Mouse (Mus musculus) ES-Bruce4 (cell line): Measurements from ENCODE around the gene Cacng2. TPM values are rescaled to one million over a fixed set of nuclear protein-coding genes. Genes with fewer than 3 reads are reported as not detected.

Experiments used
- H3K27ac ChIP-seq: 2 replicates; pipeline ENCODE4 v1.5.1; 2012; ENCODE audit warnings: low read length, inconsistent platforms; ENCODE audit not compliant: insufficient read depth
- H3K27me3 ChIP-seq: 2 replicates; pipeline ENCODE4 v1.6.1; 2012; ENCODE audit warnings: mild to moderate bottlenecking, low read length, inconsistent platforms; ENCODE audit not compliant: control insufficient read depth, poor library complexity, insufficient read depth, severe bottlenecking
- H3K36me3 ChIP-seq: 2 replicates; pipeline ENCODE4 v1.6.1; 2012; ENCODE audit warnings: inconsistent platforms, mild to moderate bottlenecking, low read length, moderate library complexity; ENCODE audit not compliant: control insufficient read depth, poor library complexity, insufficient read depth, severe bottlenecking
- H3K4me1 ChIP-seq: one replicate; pipeline ENCODE4 v1.8.1; 2011; ENCODE audit warnings: low read length; ENCODE audit not compliant: control insufficient read depth, insufficient read depth
- H3K4me3 ChIP-seq: 2 replicates; pipeline ENCODE4 v1.5.1; 2011; ENCODE audit warnings: low read depth, mild to moderate bottlenecking, low read length
- H3K9ac ChIP-seq: 2 replicates; pipeline ENCODE4 v1.6.1; 2012; ENCODE audit warnings: low read depth, mild to moderate bottlenecking, inconsistent platforms; ENCODE audit not compliant: poor library complexity, severe bottlenecking
- H3K9me3 ChIP-seq: replicated peaks from 2 replicates; pipeline ENCODE4 v1.6.1; 2012; ENCODE audit warnings: mild to moderate bottlenecking, low read length, inconsistent platforms; ENCODE audit not compliant: control insufficient read depth, poor library complexity, insufficient read depth, severe bottlenecking
- CTCF ChIP-seq: IDR thresholded peaks from one replicate; pipeline ENCODE4 v1.8.1; 2011; ENCODE audit warnings: low read depth, low read length
- EP300 ChIP-seq: IDR thresholded peaks from 2 replicates; pipeline ENCODE4 v1.6.1; 2011; ENCODE audit warnings: low read depth, low read length; ENCODE audit not compliant: insufficient read depth
- POLR2A ChIP-seq: IDR thresholded peaks from one replicate; pipeline ENCODE4 v1.8.1; 2011; ENCODE audit warnings: low read length; ENCODE audit not compliant: insufficient read depth
- polyA plus RNA-seq: library from polyadenylated mRNA; stranded (reverse); fragments of >200 nt; gene quantifications from 2 replicates; pipeline ENCODE4 v1.2.4, GENCODE M21; 2011; ENCODE audit warnings: low read depth; ENCODE audit not compliant: missing spikeins, insufficient read depth, insufficient read length

The Cacng2 gene
- polyA plus RNA-seq, 1 experiment = not detected

- H3K9ac ChIP-seq = no peak overlapping the region
- no peaks in the 10 kb centered on the region for H3K36me3 ChIP-seq
- no peaks in the 10 kb centered on the region for H3K27me3 ChIP-seq
- H3K27ac ChIP-seq = no peak overlapping the region
- no peak overlapping the region for H3K4me3 ChIP-seq
- H3K4me1 ChIP-seq = peaks cover 3% of the 10 kb centered on the region
- no peak for TF ChIP-seq POLR2A
- no peaks in the 10 kb centered on the region for H3K9me3 ChIP-seq
Observed at GRCm38 (mm10) chr15:78099516-78099915, 20.3 kb downstream of the Cacng2 start.

- no peaks in the 10 kb centered on the region for H3K9me3 ChIP-seq
- no peak overlapping the region for H3K27ac ChIP-seq
- TF ChIP-seq CTCF (no peak), POLR2A (no peak), EP300 (no peak)
Observed at GRCm38 (mm10) chr15:78096004-78096403, 23.8 kb downstream of the Cacng2 start.

GRCm38 (mm10) chr15:78093597-78093996 is 26.2 kb downstream of the Cacng2 start:
- no peaks in the 10 kb centered on the region for H3K27me3 ChIP-seq
- no peak overlapping the region for H3K4me3 ChIP-seq
- no peaks in the 10 kb centered on the region for H3K36me3 ChIP-seq
- H3K4me1 ChIP-seq = peaks cover 3% of the 10 kb centered on the region
- TF ChIP-seq CTCF (no peak), EP300 (no peak), POLR2A (no peak)
- H3K27ac ChIP-seq = no peak overlapping the region
- no peak overlapping the region for H3K9ac ChIP-seq
- H3K9me3 ChIP-seq = no peaks in the 10 kb centered on the region

More at GRCm38 (mm10) chr15:78096004-78096403, 23.8 kb downstream of the Cacng2 start:
- Histone ChIP-seq H3K4me3 (no peak overlapping the region), H3K9ac (no peak overlapping the region), H3K4me1 (peaks cover 3% of the 10 kb centered on the region), H3K27me3 (no peaks in the 10 kb centered on the region), H3K36me3 (no peaks in the 10 kb centered on the region)

GRCm38 (mm10) chr15:78082841-78083572 is 36.8 kb downstream of the Cacng2 start:
- H3K9ac ChIP-seq = no peak overlapping the region
- H3K27ac ChIP-seq = no peak overlapping the region

GRCm38 (mm10) chr15:78082149-78082548 is 37.7 kb downstream of the Cacng2 start:
- Histone ChIP-seq H3K27ac (no peak overlapping the region), H3K4me3 (no peak overlapping the region), H3K4me1 (no peaks in the 10 kb centered on the region), H3K9me3 (no peaks in the 10 kb centered on the region), H3K36me3 (no peaks in the 10 kb centered on the region), H3K9ac (no peak overlapping the region), H3K27me3 (no peaks in the 10 kb centered on the region)
- TF ChIP-seq POLR2A (no peak), CTCF (no peak), EP300 (no peak)

More at GRCm38 (mm10) chr15:78082841-78083572, 36.8 kb downstream of the Cacng2 start:
- H3K9me3 ChIP-seq = no peaks in the 10 kb centered on the region
- no peak overlapping the region for H3K4me3 ChIP-seq
- TF ChIP-seq EP300 = no peak
- no peak for TF ChIP-seq POLR2A
- H3K36me3 ChIP-seq = no peaks in the 10 kb centered on the region
- no peaks in the 10 kb centered on the region for H3K27me3 ChIP-seq
- no peaks in the 10 kb centered on the region for H3K4me1 ChIP-seq

GRCm38 (mm10) chr15:78081384-78081783 is 38.4 kb downstream of the Cacng2 start:
- Histone ChIP-seq H3K9me3 (no peaks in the 10 kb centered on the region), H3K27me3 (no peaks in the 10 kb centered on the region), H3K4me3 (no peak overlapping the region), H3K9ac (no peak overlapping the region), H3K36me3 (no peaks in the 10 kb centered on the region), H3K27ac (no peak overlapping the region), H3K4me1 (no peaks in the 10 kb centered on the region)
- no peak for TF ChIP-seq CTCF
- no peak for TF ChIP-seq POLR2A
- TF ChIP-seq EP300 = no peak
